Mouse (Mus musculus): ENCODE results near the gene Sorcs1.

Sorcs1 gene

DNA sequence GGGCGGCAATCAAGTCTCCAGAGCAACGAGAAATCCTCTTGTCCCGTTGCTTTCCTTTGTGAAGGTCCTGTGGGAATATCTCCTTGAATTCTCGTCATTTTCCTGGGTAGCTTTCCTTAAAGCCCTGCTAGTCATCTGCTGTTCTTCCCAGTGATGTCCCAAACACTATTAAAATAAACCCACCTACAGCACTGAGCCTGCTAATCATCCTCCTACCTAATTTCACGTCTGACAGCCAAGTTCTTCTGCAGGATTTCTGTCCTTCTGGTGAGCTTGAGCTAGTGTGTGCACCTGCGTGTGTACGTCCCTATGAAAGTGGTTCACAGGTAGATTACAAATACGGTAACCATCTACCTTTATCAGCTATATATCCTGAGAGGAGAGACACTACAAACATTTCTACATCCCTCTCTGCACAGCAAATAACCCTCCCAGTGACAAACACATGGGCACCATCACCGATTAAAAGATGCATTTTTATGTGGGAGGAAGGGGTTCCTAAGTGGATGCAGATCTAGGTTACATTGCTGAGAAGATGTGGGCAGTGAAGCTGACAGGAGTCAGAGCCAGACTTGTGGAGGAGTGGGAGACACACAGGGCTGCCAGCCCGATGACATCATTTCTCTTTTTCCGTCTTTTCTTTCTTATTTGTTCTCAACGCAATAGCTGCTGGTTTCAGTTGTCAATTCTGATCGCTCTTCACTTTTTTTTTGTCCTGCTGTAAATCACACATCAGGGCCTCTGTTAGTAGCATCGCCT is 259.3 kb downstream of the Sorcs1 start:
- DNase-seq (ENCODE audit: low spot score) = no peak

GRCm38 (mm10) chr19:50410561-50410960 is 267.9 kb downstream of the Sorcs1 start:
- no peak for DNase-seq (ENCODE audit: low spot score)

DNA sequence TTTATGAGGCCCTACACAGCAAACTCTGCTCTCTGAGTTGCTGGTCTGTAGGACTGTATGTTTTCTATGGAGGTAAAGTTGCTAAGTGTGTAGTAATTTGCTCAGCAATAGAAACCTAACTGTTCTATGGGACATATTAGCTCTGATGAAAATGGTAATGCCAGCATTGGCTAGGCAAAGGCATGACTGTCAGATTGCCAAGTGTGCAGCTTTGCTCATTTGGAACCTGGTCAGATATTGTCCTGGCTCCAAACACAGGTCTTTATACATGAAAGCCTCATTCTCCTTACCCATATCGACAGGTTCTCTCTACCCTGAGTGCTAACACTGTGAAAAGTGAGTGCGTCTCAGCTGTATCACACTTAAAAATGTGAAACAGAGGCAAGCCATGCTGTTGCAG is 280.1 kb downstream of the Sorcs1 start:
- no peak for DNase-seq (ENCODE audit: low spot score)

DNA sequence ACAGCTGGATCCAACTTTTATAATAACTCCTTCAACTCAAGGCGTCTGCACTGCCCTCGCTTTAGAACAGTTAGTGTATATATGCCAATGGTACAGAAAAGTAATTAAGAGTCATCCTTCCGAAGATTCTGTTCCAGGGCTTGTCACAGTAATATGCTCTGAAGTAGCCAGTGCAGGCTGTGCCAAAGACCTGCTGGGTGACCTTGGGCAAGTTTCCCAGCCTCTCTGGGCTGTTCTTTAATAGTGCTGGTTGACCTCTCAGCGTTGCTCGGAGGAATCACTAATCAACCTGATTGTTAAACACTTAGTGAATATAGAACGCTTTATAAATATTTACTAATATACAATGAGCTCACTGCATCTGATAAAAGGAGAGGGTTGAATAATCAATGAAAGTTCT is 282.7 kb downstream of the Sorcs1 start:
- DNase-seq (ENCODE audit: low spot score) = no peak

DNA sequence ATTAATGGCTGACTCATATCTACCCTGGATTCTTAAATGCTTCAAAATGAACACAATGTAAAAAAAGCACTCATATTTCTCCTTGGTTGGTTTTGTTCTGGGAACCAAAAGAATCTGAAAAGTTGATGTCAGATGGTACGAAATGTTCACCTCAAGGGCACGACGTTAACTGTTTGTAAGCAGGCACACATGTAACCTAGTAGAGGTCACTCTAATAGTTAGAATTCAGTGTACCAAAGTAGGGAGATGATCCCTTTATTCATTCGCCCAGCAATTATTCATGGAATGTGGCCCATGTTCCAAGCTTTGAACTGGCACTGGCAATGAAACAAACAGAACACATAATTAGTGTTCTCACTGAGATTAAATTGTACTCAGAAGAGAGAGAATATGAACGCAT is 284.3 kb downstream of the Sorcs1 start:
- no peak for DNase-seq (ENCODE audit: low spot score)

- no peak for DNase-seq (ENCODE audit: low spot score)
Observed at GRCm38 (mm10) chr19:50389925-50390552, 288.4 kb downstream of the Sorcs1 start.

- DNase-seq (ENCODE audit: low spot score) = no peak
Observed at GRCm38 (mm10) chr19:50378901-50379300, 299.5 kb downstream of the Sorcs1 start.

GRCm38 (mm10) chr19:50374751-50375150 is 303.7 kb downstream of the Sorcs1 start:
- DNase-seq (ENCODE audit: low spot score) = no peak

DNA sequence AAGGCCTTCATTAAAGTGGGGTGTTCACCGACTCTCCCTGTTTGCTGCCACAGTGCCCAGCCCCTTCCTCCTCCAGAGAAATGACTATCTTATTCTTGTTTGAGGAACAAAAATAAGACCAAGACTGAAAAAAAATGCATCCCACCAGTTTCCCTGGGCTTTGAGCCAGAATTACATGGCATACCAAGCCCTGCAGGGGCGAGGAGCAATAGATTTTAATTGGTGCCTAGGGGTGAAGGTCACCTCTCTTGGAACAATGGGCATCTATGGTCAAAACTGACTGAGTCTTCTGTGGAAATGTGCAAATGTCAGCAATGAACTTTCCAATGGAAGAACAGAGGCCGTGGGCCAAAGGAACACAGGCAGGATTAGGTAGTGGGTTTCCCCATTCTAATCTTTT is 312.0 kb downstream of the Sorcs1 start:
- DNase-seq (ENCODE audit: low spot score) = no peak

DNA sequence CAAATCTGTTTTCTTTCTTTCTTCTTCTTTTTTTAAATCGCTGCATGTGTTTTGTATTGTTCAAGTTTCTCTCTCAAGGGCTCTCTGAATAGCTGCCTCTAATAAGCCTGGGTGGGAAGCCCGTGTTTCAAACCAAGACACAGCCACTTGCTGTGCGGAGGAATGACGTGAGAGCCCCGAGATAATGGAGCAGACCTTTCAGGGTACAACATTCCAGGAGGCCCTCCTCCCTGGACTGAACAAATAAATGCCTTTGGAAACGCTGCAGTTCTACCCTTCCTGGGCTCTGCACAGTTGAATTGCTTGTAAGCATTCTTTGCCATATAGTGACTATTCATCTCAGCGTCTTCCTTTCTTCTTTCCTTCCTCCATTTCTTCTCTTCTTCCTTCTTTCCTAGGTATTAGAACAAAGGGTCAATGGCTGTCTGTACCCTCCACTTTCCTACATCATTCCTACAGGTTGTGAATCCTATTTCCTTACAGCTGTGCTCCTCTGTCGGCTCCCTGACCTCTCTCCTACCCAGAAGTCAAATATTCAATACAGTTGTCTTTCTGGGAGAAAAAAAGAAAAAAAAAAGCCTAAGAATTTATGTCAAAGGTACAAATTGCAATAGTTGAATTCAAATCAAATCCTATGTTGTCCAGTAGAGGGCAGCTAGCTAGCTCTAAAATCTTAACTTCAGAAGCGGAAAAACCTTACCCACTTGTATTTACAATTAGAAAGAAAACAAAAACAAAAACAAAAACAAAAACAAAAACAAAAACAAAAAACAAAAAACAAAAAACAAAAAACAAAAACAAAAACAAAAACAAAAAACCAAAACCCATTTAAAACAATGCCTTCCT is 315.6 kb downstream of the Sorcs1 start:
- DNase-seq (ENCODE audit: low spot score) = no peak

DNA sequence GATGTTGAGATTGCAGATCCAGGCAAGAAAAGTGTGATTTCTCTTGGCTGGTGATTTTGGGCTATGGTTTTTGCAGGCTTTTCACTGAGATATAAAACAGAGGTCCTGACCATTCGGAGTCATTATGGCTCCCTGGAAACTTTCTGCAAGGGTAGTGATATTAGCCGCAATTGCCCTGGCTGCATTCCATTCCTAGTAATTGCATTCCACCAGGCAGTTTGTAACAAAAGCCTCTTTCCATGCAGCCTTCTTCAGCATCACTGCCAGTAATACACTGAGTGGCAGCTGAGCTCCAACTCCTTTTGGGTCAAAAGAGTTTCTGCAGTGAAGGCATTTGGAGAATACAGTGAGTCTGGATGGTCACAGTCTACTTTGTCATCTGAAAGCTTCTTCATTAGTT is 319.9 kb downstream of the Sorcs1 start:
- DNase-seq (ENCODE audit: low spot score) = no peak

DNA sequence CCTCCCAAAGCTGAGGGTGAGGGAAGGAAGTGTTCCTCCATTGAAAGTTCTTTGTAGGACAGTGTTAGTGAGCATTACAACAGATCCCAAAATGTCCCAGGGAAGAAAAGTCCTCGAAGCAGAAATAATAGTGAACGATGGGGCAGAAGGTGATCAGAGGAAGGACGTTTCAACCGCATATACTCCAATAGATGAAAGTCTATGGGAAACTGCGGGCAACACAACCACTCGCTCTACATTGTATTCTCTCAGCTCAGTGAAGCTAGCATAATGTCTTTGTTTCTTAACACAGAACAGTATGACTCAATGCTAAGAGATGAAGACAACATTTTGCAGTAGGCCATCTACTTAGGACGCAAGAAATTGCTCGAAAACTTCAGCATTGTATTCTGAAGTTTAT is 339.2 kb downstream of the Sorcs1 start:
- no peak for DNase-seq (ENCODE audit: low spot score)

GRCm38 (mm10) chr19:50336751-50337150 is 341.7 kb downstream of the Sorcs1 start:
- DNase-seq (ENCODE audit: low spot score) = no peak

GRCm38 (mm10) chr19:50331136-50331535 is 347.3 kb downstream of the Sorcs1 start:
- DNase-seq (ENCODE audit: low spot score) = no peak

- no peak for DNase-seq (ENCODE audit: low spot score)
Observed at GRCm38 (mm10) chr19:50327804-50328203, 350.6 kb downstream of the Sorcs1 start.

DNA sequence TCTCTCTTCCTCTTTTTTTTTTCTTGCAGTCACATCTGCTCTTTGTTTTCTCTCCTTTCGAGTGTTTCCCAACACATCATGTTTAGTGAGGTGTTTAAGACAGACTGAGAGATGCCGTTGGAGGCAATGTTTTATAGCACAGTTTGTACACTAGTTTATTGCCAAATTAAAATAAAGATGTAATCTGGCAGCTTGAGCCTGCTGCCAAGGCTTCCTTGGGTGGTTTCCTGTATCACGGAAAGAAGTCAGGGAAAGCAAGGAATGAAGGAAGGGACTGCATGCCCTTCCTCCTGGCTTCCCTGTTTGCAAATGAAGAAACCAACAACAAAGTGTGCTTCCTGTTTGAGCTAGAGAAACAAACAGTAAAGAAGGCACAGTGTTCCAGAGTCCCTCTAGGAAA is 352.3 kb downstream of the Sorcs1 start:
- no peak for DNase-seq (ENCODE audit: low spot score)

- DNase-seq (ENCODE audit: low spot score) = no peak
Observed at GRCm38 (mm10) chr19:50325686-50326085, 352.8 kb downstream of the Sorcs1 start.

- no peak for DNase-seq (ENCODE audit: low spot score)
Observed at GRCm38 (mm10) chr19:50307046-50307445, 371.4 kb downstream of the Sorcs1 start.

GRCm38 (mm10) chr19:50294205-50294604 is 384.2 kb downstream of the Sorcs1 start:
- DNase-seq (ENCODE audit: low spot score) = no peak

- no peak for DNase-seq (ENCODE audit: low spot score)
Observed at GRCm38 (mm10) chr19:50264450-50264849, 414.0 kb downstream of the Sorcs1 start.

DNA sequence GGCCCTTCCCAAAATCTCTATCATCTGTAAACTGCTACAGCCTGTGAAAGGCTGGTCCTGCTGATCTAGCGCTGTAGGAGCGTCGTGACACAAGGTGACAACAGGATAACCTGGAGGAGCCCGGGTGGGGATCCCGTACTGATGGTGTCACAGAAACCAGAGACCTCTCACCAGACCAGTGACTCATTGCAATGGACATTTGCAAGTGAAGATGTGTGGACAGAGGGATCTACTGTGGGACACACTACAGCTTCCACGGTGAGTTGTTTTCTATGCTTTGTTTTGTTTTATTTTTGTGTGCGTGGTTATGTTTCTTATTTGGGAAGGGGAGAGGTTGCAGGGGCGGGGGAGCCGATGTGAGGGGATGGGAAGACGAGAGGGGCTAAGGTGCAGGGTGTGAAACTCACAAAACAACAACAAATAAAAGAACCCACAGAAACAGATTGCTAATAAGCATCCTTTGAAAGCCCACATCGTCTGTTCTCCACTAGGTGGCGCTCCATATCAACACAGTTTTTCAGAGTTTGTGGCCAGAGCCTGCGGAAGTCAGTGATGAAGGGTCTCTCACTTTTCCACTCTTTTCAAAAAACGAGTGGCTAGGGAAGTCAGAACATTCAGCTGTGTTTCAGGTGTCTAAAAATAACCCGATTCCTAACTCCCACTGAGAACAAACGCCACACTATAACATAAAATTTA is 419.6 kb downstream of the Sorcs1 start:
- DNase-seq (ENCODE audit: low spot score) = no peak

DNA sequence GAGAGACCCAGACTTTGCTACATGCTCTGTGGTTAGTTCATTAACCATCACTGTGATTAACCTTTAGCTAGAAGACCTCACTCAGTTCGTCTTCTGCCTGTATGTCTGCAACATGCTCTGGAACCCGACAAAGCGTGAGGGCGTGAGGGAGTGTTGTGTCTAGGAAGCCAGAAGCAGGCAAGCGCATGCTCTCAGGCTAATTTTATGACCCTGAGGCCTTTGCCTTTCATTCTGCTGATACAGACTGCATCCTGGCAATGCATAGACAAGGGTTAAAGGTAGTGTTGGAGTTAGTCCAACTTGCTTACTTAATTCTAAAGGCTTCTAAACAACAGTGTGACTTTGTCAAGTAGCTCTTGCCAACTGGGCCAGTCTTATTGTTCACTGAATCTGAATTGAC is 458.0 kb downstream of the Sorcs1 start:
- DNase-seq (ENCODE audit: low spot score) = no peak

Measured in ovary, postnatal 10 days (tissue).